Mouse (Mus musculus): Measurements from ENCODE around the gene Tram2.

GRCm38 (mm10) chr1:21100726-21101125 is 21.7 kb upstream of the Tram2 start:
- TF ChIP-seq POLR2A (IDR thresholded peaks at IDR 0.05; ENCODE audit: extremely low read depth, insufficient read depth, low read length) (no peak), CTCF (IDR thresholded peaks at IDR 0.05; ENCODE audit: low read depth, low read length) (no peak)

Measured in liver, adult 2 months (tissue).